Mouse (Mus musculus) T-helper 1 cell (primary cell): ENCODE measurements around the gene Tekt1.
"Not testable (repeated sequence)": the region's sequence is repeated elsewhere in the genome, so short reads cannot be mapped to it uniquely, and the experiment has no call there.

Experiments used
- in situ Hi-C: fragments of 300-600 bp; cut with MboI, MseI; formaldehyde crosslinking; loops from one replicate; pipeline ENCODE4 v1.15.1; 2025; ENCODE audit warnings: high pct_unique_total_duplicates

The Tekt1 gene

DNA sequence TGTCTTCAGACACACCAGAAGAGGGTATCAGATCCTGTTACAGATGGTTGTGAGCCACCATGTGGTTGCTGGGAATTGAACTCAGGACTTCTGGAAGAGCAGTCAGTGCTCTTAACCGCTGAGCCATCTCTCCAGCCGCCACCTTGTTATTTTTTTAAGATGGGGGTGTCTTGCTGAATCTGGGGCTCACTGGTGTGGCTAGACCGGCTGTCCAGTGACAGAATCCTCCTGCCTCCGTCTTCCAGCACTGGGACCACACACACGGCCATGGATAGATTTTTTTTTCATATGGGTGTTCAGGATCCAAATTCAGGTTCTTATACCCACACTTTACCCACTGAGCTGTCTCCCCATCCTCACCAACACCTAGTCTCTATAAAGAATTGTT is 19.0 kb downstream of the Tekt1 start:
- in situ Hi-C loops: not testable (repeated sequence)

DNA sequence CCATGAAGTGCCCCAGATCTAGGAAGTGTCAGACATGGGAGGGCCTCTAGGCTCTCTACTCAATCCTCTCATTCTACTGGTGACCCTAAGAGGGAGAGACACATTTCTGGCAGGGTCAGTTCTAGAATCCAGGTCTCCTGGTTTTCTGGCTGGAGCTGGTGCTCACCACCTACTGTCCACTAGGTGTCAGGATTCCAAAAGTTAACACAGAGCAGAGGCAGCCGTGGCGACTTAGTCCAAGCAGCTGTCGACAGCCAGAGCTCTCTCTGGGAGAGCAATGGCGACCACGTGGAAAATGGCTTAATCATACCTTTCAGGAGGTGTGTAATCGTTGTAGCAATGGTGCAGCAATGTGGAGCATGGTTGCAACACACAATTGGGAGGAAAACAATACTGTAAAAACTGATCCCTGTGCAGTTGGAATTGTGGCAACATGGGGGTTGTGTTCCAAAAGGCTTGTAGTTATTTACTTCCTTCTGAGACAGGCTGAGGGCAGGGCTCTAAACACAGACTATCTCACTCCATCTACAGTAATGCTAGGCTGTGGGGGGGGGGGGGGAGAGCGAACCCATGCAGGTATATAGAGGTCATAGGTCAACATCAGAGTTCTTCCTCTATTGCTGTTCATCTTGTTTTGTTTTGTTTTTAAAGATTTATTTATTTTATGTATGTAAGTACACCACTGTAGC is 19.5 kb downstream of the Tekt1 start:
- in situ Hi-C loops: no loop called here

DNA sequence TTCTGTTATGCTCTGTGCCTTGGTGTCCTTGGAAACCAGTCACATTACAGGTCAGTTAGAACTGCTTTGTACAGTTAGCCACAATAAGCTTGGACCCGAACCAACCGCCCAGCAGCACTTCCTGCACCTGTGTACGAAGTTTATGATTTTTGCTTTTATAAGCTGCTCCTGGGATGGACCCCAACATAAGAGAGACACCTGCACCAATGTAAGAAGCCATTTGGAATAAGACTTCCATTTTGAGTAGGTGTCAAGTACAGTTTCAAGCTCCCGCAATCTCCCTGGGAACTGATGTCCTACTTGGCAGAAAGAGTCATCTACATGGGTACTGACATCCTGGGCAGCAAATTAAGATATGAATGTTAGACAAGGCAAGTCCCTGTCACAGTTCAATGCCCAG is 22.5 kb downstream of the Tekt1 start:
- in situ Hi-C loops: no loop called here

DNA sequence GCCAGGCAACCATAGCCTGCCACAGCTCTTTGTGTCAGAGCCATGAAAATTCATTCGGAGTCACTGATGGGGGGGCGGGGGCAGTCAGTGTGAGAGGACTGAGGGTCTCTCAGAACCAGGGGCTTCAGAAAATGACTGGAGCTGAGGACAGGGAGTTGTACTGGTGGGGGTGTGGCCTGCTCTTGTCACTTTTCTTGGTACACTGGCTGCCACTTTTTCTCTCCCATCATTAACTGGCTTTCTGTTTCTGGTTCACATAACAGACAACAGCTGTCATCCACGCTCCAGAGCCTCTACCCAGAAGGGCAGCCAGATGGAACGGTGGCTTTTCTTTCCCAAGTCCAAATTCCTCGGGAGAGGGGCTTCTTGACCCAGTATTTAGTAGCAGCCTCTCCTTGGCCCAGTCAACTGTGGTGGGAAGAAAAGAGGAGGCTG is 23.8 kb downstream of the Tekt1 start:
- in situ Hi-C loops: no loop called here

DNA sequence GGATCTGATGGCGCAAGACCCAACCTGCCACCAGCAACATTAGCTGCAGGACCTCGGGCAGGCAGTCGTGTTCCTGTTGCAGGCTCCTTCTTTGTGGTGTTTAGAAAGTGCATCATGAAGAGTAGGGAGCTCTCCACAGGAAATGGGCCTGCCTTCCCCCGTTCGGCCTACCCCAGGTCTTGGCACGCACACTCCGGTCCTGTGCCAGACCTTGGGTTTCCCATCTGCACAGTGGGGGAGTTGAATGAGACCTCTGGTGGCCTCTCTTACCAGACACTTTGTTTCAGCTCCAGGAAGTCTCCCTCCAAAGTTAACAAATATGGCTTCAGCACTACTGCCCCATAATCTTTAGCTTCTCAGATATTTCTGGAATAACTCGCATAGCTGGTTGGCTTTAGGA is 25.5 kb downstream of the Tekt1 start:
- in situ Hi-C loops: no loop called here

DNA sequence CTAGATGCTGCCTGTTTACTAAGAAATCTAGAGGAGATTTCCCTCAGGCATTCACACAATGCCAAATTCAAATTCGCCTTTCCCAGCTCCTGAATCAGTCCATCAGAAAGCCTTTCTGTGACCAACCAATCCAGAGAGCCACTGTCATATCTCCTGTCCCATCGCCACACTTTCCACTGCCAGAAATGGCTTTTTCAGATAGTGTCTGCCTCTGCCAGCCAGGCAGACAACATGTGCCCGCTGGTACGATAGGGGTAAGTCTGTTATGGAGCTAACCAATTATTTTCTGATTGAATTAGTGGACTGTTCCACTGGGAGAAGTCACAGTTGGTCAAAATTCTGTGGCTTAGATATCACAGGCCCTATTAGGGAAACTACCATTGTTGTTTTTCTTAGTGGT is 27.6 kb downstream of the Tekt1 start:
- in situ Hi-C loops: no loop called here

DNA sequence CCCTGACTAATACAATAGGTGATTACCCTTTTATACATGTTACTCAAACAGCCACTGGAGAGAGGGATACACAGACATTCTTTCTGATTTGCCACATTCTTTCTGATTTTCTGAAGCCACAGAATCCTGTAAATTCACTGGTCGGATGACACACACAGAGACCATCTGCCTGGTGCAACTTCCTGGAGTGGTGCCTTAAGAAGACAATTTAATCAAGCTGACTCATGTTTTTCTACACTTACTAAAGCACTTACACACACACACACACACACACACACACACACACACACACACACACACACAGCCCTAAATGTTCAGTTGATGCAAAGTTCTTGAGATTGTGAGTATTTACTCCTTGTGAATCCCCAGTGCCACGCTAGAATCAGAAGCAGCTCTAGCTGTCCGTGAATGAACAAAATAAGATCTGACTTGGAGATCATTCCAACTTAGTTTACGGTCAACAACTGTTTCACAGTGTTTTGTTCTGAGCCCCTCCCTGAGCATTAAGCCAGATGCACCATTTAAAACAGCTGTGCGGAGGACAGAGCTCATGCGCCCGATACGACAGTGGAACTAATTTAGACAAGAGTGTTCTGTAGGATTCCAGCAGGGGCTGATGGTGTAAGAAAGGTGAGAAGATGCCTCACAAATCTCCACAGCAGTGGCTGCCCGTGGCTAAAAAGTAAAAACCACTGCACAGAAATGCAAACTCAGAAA is 29.1 kb downstream of the Tekt1 start:
- in situ Hi-C loops: no loop called here

DNA sequence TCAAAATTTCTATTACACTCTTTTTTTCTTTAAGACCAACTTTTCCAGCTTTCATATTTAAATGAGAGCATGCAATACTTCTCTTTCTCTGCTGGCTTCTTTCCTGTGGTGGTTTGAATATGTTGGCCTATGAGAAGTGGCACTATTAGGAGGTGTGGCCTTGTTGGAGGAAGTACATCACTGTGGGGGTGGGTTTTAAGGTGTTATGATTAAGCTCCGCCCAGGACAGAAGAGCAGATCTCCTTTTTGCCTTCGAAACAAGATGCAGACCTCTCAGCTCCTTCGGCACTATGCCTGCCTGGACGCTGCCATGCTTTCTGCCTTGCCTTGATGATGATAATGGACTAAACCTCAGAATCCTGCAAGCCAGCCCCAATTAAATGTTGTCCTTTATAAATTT is 36.5 kb downstream of the Tekt1 start:
- in situ Hi-C loops: no loop called here

DNA sequence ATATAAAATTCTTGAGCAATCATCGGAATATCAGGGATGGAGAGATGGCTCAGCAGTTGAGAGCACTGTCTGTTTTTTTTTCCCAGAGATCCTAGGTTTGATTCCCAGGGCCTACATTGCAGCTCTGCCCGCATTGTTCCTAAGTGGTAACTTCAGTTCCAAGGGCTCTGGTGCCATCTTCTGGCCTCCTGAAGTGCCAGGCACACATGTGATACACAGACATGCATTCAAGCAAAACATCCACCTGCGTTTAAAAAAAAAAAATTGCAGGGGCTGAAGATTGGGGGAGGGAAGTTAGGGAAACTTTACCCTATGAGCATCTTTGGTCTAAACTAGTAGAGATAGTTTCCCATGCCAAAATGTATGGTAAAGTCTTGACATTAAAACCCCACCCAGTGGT is 37.8 kb downstream of the Tekt1 start:
- in situ Hi-C loops: no loop called here

DNA sequence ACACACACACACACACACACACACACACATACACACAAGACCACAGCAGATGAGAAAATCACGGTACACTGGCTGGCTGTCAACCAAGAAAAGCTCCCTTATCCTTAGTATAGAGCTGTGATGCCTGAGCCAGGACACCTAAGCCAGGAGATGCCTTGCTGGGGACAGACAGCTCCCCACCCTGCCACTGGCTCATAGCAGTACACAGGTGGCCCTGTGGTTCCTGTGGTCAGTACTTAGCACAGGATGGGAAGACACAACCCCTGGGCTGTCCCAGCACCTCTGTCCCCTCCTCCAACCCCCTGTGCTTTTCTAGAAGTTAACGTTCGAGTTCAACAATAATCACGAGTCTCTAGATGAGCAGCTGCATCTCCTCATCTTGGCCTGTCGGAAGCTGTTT is 44.2 kb downstream of the Tekt1 start:
- in situ Hi-C loops: no loop called here

DNA sequence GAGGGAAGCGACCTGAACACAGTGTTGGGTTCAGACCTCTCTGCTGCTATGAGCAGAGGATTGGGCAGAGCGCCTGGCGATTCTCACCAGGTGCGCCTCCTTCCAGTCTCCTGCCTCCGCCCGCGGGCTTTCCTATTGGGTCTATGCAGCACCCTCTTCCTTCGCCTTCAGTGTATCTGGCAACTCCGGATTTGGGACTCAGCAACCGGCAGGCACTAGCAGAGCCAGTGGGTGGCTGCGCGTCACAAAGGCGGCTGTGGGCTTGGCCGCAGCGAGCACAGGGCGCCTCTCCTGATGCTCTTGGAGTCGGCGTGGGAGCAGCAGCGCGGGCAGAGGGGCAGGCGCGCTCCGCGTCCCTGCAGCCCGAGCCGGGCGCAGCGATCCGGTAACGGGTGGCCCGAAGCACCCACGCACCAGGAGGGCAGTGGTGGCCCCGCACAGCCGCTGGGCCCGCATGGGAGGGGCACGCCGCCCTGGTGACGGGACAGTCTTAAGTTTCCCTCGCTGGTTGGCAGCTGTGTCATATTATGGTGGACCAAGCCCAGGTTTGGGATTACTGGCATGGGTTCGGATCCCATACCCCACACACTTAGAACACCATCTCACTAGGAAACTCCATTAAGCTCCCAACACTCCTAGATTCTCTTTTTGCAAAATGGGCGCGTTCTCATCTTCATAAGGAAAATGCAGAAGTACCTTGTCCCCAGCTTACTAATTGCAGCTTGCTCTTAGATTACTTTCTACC is 47.9 kb downstream of the Tekt1 start, which contains the start of gene Fbxo39:
Fbxo39 (plus strand) TSS at position 294 of the 745 bp plus-strand sequence.
- in situ Hi-C loops: no loop called here

DNA sequence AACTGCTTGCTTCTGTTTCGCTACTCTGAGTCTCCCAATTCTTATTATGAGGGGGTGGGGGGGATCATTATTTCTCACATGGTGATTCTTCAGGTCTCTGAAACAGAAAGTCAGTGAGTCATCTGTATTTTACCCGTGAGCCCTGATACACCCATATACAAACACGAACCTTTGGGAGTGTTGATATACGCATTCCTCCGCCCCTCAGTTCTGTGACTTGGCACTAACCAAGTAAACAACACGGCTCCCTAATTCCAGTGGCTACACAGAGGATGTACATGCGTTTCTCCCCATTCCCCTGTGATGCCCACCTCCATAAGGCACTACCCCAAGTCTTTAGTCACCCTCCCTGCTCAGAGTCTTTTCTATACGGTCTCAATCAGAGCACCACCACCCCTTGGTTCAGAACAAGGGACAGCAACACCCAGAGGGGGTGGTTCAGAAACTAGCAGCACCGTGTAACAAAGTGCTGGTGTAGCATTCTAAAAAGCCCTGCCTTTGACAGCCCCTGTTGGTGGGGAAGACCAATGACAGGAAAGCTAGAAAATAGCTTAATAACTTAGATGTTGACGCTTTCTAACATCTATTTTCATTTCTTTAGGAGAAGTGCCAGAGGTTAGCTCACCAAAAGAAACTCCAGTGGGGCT is 50.8 kb downstream of the Tekt1 start:
- in situ Hi-C loops: no loop called here

DNA sequence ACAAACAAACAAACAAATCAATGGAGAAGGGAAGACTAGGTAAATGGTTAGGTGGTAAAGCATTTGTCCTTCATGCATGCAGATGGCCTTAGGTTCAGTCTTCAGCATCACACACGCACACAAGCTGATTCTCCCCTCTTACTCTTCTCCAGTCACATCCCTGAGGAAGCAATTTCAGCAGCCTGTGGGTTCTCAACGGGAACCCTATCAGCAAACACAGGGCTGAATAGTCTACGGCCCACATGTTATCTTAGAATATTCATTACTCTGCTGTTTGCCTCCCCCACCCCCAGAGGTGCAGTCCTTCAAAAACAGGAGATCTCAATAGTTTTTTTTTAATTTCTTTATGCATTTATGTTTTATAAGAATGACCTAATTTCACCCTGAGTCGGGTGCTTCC is 51.8 kb downstream of the Tekt1 start:
- in situ Hi-C loops: no loop called here

DNA sequence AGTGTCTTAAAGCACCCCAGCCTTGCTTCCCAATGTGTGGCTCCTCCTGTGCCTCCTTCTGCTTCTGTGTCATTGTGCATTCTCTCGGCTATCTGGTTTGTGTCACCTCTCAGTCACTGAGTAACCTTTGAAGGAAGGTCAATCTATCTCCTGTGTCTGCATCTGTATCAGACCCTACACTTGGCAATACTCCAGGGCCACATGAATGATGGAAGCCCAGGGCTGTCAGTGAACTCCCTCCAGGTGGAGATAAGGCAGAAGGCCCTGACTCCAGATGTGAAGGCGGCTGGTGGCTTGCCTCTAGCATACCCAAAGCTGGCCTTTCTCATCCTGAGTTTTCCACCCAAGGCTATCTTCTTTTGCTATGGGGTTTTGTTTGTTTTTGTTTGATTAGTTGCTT is 53.3 kb downstream of the Tekt1 start:
- in situ Hi-C loops: no loop called here

DNA sequence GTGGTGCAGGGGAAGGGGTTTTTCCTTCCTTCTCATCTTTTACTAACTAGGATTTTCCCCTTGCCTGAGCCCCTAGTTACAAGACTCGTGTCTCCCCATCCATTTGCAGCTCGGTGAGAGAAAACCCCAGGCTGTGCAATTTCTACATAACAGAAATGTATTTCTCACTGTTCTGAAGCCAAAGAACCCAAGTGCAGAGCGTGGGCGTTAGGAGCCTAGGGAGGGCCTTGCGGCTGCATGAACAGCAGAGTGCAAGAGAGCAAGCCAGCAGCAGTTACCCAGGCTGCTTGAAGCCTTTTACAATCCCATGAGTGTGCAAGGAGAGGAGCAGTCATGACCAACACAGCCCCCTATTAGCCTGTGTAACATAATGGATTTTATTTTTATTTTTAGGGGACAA is 54.8 kb downstream of the Tekt1 start:
- in situ Hi-C loops: no loop called here

DNA sequence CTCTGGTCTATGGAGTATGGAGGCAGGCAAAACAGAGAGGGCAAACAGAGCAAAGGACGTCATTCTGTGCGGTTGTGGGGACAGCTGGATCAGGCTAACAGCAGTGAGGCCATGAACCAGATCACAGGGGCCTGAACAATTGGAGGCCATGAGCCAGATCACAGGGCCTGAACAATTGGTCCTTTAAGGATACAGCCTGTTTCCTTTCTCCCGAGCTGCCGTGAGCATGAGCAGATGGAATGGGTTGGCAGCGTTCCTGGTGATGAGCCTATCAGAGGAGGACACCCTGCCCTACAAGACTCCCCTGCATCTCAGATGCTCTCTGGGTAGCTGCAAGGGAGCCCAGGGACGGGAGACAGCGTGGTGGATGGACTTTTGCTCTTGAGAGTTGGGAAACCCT is 60.0 kb downstream of the Tekt1 start:
- in situ Hi-C loops: loop anchor here (5.0 kb wide), 1 partner anchor 85 kb away; the partner anchor contains the start of gene Med31

DNA sequence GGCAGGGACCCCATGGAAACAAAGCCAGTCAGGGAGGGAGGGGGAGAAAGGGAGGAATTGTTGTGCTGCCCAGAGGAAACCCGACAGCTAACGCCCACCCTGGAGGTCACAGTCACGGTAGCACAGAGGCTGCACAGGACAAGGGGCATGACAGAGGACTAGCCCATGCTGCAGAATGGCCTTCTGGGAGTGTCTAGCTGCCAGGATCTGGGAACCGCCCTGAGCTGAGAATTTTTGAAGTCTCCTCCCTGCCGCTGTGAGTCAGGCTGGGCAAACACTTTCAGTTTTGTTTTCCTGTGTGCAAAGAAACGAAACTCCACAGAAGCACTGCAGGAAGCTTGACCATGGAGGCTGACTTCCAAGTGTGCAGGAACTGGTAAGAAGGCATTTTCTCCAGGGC is 60.9 kb downstream of the Tekt1 start, which contains the start of gene Xaf1:
Xaf1 (plus strand) TSS at position 296 of the 400 bp plus-strand sequence.
- in situ Hi-C loops: loop anchor here (5.0 kb wide), 1 partner anchor 84 kb away; the partner anchor contains the start of gene Med31
